Comparison of ENCODE assay signal across 23 mouse cellular contexts in genomic region chr11:121793530-121793929, GRCm38 (mm10). TPM values are rescaled to one million over a fixed set of nuclear protein-coding genes. Genes with fewer than 3 reads are reported as not detected.
"Had no signal": no experiment of that assay in that cellular context is flagged by ENCODE, and none has a peak within 500 bp of the region (broad histone marks: within the 10 kb centered on the region; RNA-seq: fewer than 3 reads in every experiment).

No protein-coding gene starts in this region.

- H3K27ac ChIP-seq: limb, embryonic 10.5 days; limb, embryonic 13.5 days; liver, embryonic 12.5 days; liver, embryonic 15.5 days; midbrain, embryonic 13.5 days had no signal

- H3K4me3 ChIP-seq: kidney, embryonic 15.5 days; limb, embryonic 10.5 days; limb, embryonic 13.5 days; liver, embryonic 12.5 days; liver, embryonic 15.5 days; midbrain, embryonic 13.5 days; stomach, embryonic 15.5 days had no signal

- H3K36me3 ChIP-seq: kidney, embryonic 15.5 days; limb, embryonic 10.5 days; limb, embryonic 13.5 days; liver, embryonic 12.5 days; liver, embryonic 15.5 days; midbrain, embryonic 13.5 days; stomach, embryonic 15.5 days had no signal

- H3K4me1 ChIP-seq: limb, embryonic 10.5 days; liver, embryonic 12.5 days; liver, embryonic 15.5 days; midbrain, embryonic 13.5 days had no signal

- DNase-seq: layer of hippocampus, adult 9-11 months; liver; lung, adult 18-20 months; lung, postnatal 14 days; right cerebral cortex, postnatal 14 days; right cerebral cortex, postnatal 4 days; thymus, adult 18-20 months; thymus, postnatal 14 days; thymus, postnatal 4 days had no signal

- H3K9ac ChIP-seq: kidney, embryonic 15.5 days; limb, embryonic 13.5 days; liver, embryonic 12.5 days; liver, embryonic 15.5 days; midbrain, embryonic 13.5 days; stomach, embryonic 15.5 days had no signal

- H3K9me3 ChIP-seq: kidney, embryonic 15.5 days; limb, embryonic 10.5 days; limb, embryonic 13.5 days; liver, embryonic 12.5 days; liver, embryonic 15.5 days; midbrain, embryonic 13.5 days; stomach, embryonic 15.5 days had no signal

- H3K4me2 ChIP-seq: kidney, embryonic 15.5 days; limb, embryonic 13.5 days; liver, embryonic 12.5 days; liver, embryonic 15.5 days; midbrain, embryonic 13.5 days had no signal

- ATAC-seq: intestine, postnatal 0 days; liver, embryonic 12.5 days; midbrain, embryonic 13.5 days; midbrain, embryonic 16.5 days had no signal

- H3K27me3 ChIP-seq: limb, embryonic 13.5 days; midbrain, embryonic 13.5 days; stomach, embryonic 15.5 days had no signal

RNA-seq across cellular contexts. Expression of gene Ptchd3, which starts 36.5 kb away (rescaled TPM):
- total RNA-seq: layer of hippocampus, adult 18-20 months; layer of hippocampus, postnatal 25 days; left cerebral cortex, adult 18-20 months; left cerebral cortex, postnatal 25 days had no signal
- polyA plus RNA-seq: intestine, postnatal 0 days; limb, embryonic 10.5 days; limb, embryonic 13.5 days; liver, embryonic 12.5 days; liver, embryonic 15.5 days; midbrain, embryonic 13.5 days; midbrain, embryonic 16.5 days; neural tube, embryonic 11.5 days; stomach, embryonic 15.5 days had no signal
